15 mouse cellular contexts compared by ENCODE assay signal in genomic region chr16:5368897-5369558, GRCm38 (mm10).
DNase-seq lines count a peak whose midpoint lies in the region; ATAC-seq and TF ChIP-seq lines count a peak whose summit lies in the region.
"Had no signal": no experiment of that assay in that cellular context is flagged by ENCODE, and none has a peak within 500 bp of the region (broad histone marks: within the 10 kb centered on the region; RNA-seq: fewer than 3 reads in every experiment).

No protein-coding gene starts in this region.

- no peaks in the 10 kb centered on the region for H3K9me3 ChIP-seq in kidney, embryonic 16.5 days (ENCODE audit: low read length)
- H3K9me3 ChIP-seq in embryonic facial prominence, embryonic 13.5 days: no peaks in the 10 kb centered on the region
- no peaks in the 10 kb centered on the region for H3K9me3 ChIP-seq in stomach, embryonic 15.5 days
- H3K9me3 ChIP-seq: limb, embryonic 13.5 days had no signal

- H3K9ac ChIP-seq in kidney, embryonic 16.5 days (replicated peaks; ENCODE audit: low read length): no peak overlapping the region
- no peak overlapping the region for H3K9ac ChIP-seq in embryonic facial prominence, embryonic 13.5 days
- H3K9ac ChIP-seq in stomach, embryonic 15.5 days: no peak overlapping the region
- H3K9ac ChIP-seq: limb, embryonic 13.5 days had no signal

- no peak for TF ChIP-seq CTCF in brain, embryonic 14.5 days (IDR thresholded peaks at IDR 0.05; ENCODE audit: borderline replicate concordance, extremely low read depth, insufficient read depth, insufficient read length)

- intact Hi-C loops in heart, postnatal 36 days (cut with DNase I): no loop called here

- H3K4me3 ChIP-seq in kidney, embryonic 16.5 days (ENCODE audit: low read length): no peak overlapping the region
- H3K4me3 ChIP-seq in embryonic facial prominence, embryonic 13.5 days: no peak overlapping the region
- no peak overlapping the region for H3K4me3 ChIP-seq in stomach, embryonic 15.5 days (replicated peaks)
- H3K4me3 ChIP-seq: erythroblast, embryonic 14.5 days; gastrocnemius, adult 2 months; limb, embryonic 13.5 days had no signal

- no peaks in the 10 kb centered on the region for H3K36me3 ChIP-seq in kidney, embryonic 16.5 days (ENCODE audit: insufficient read depth, low read length)
- no peaks in the 10 kb centered on the region for H3K36me3 ChIP-seq in embryonic facial prominence, embryonic 13.5 days
- H3K36me3 ChIP-seq in stomach, embryonic 15.5 days: no peaks in the 10 kb centered on the region
- H3K36me3 ChIP-seq: limb, embryonic 13.5 days had no signal

- no peaks in the 10 kb centered on the region for H3K27me3 ChIP-seq in kidney, embryonic 16.5 days (ENCODE audit: insufficient read depth, low read length)
- H3K27me3 ChIP-seq in embryonic facial prominence, embryonic 13.5 days: no peaks in the 10 kb centered on the region
- no peaks in the 10 kb centered on the region for H3K27me3 ChIP-seq in stomach, embryonic 15.5 days (replicated peaks)
- H3K27me3 ChIP-seq: limb, embryonic 13.5 days had no signal

- no peaks in the 10 kb centered on the region for H3K4me1 ChIP-seq in kidney, embryonic 16.5 days (ENCODE audit: insufficient read depth, low read length)
- no peaks in the 10 kb centered on the region for H3K4me1 ChIP-seq in embryonic facial prominence, embryonic 13.5 days
- H3K4me1 ChIP-seq in stomach, embryonic 15.5 days: no peaks in the 10 kb centered on the region

- no peak for TF ChIP-seq POLR2A in brain, embryonic 14.5 days (IDR thresholded peaks at IDR 0.05; ENCODE audit: borderline replicate concordance, extremely low read depth, insufficient read depth, insufficient read length, poor library complexity, severe bottlenecking)

- WGBS in kidney, embryonic 16.5 days: 36% methylated on average over 7 of the region's 7 CpGs
- WGBS in embryonic facial prominence, embryonic 13.5 days: 30% methylated on average over 7 of the region's 7 CpGs
- 43% methylated on average over 7 of the region's 7 CpGs for WGBS in stomach, embryonic 15.5 days

- no peak overlapping the region for H3K27ac ChIP-seq in kidney, embryonic 16.5 days (ENCODE audit: low read length)
- H3K27ac ChIP-seq in embryonic facial prominence, embryonic 13.5 days: no peak overlapping the region
- no peak overlapping the region for H3K27ac ChIP-seq in stomach, embryonic 15.5 days
- H3K27ac ChIP-seq: gastrocnemius, adult 2 months; limb, embryonic 13.5 days had no signal

- H3K4me2 ChIP-seq in kidney, embryonic 16.5 days (replicated peaks; ENCODE audit: low read depth, low read length): no peak overlapping the region
- H3K4me2 ChIP-seq in embryonic facial prominence, embryonic 13.5 days: no peak overlapping the region
- no peak overlapping the region for H3K4me2 ChIP-seq in stomach, embryonic 15.5 days
- H3K4me2 ChIP-seq: limb, embryonic 13.5 days had no signal

- no peak for DNase-seq in kidney, postnatal 25 days
- DNase-seq in brain, embryonic 14.5 days (ENCODE audit: low read depth): peak; percentile 37
- DNase-seq in heart, postnatal 36 days: no peak
- no peak for DNase-seq in gastrocnemius, postnatal 25 days
- DNase-seq: adrenal gland, postnatal 14 days; cerebellum, adult 11-12 months; gastrocnemius, adult 2 months; kidney, adult 18-20 months; lung, adult 18-20 months; thymus, postnatal 25 days had no signal

- ATAC-seq in kidney, embryonic 16.5 days (ENCODE audit: low FRiP score, low TSS enrichment): peak; percentile 50; the same call in 1 of the 2 replicates
- peak; percentile 27; the same call in 1 of the 2 replicates for ATAC-seq in embryonic facial prominence, embryonic 13.5 days (ENCODE audit: insufficient number of reproducible peaks, insufficient read depth, low FRiP score, low TSS enrichment, low read depth)
- ATAC-seq in stomach, embryonic 15.5 days (ENCODE audit: insufficient read depth, low FRiP score, low read depth): peak; percentile 75
